Mouse (Mus musculus) spleen, adult 2 months (tissue): ENCODE data around the gene Sp3.
"Not testable (repeated sequence)": the region's sequence is repeated elsewhere in the genome, so short reads cannot be mapped to it uniquely, and the experiment has no call there.

Experiments
- CTCF ChIP-seq: fragments of 200-500 bp; IDR thresholded peaks from 2 replicates; pipeline ENCODE4 v1.5.1; 2011; ENCODE audit warnings: mild to moderate bottlenecking, inconsistent platforms; ENCODE audit not compliant: insufficient read depth, insufficient read length, insufficient replicate concordance; ENCODE audit errors: extremely low read depth
- POLR2A ChIP-seq: fragments of 200-500 bp; IDR thresholded peaks from 2 replicates; pipeline ENCODE4 v1.6.1; 2011; ENCODE audit warnings: low read depth, low read length, inconsistent platforms

DNA sequence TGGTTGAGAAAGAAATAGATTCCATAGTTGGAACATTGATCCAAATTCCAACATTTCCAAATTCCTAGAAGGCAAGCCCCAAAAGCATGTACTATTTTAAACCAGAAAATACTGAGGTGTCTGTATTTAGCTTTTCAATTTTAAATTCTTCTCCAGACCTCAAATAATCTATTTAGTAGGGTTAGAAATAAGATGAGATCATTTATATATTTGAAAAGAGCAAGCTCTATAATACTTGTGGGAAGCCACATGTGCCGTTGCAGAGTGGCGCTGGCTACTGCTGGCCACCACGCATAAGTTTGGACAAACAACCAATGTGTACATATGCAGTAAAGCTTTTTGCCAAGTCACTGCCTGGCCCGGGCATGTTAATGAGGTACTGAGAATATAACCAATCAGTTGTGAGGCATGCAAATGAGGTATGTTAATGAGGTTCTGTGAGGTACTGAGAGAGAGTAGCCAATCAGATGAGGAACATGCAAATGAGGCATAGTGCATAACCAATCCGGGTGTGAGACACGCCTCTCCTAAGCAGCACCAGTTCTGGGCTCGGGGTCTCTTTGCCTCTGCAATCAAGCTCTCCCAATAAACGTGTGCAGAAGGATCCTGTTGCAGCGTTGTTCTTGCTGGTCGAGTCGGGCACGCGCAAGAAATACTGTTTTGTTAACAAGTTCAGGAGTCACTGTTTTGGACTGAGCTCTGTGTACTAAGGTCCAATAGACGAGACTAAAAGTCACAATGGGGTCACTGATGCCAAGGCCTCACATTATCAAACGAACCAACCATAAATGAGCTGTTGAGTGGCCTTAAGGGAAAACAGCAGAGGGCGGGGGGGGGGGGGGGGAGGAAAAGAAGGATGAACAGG is 77.2 kb downstream of the Sp3 start:
- not testable (repeated sequence) for TF ChIP-seq POLR2A, CTCF
